Mouse (Mus musculus): ENCODE data around the gene Ogfod2. TPM values are rescaled to one million over a fixed set of nuclear protein-coding genes. Genes with fewer than 3 reads are reported as not detected.

The Ogfod2 gene
- polyA plus RNA-seq, 1 experiment from 2014 or later: 32.4 TPM

DNA sequence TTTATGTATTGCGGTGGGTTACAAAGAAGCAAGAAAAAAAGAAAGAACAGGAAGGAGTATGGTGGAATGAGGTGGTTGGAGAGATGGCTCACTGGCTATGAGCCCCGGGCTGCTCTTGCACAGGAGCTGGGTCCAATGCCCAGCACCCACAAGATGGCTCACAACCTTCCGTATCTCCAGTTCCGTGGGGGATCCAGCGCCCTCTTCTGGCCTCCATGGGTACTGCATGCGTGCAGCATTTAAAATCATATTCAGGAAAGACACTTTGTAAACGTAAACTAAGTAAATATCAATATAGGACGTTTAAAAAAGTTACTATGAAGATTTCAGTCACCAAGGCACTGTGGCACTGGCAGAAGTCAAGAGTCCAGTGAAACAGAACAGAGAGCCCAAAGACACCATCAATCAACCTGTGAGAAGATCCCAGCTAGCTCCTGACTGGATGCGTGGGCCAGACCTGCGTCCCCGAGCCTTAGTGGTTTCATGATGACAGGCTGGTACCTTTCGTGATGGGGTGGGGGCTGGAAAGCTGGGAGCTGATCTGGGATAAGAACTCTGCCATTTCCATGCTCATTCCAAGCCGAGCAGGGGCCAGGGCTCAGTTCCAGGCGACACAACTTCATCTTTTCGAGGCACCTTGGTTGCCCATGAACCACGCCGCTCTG, 888 bp upstream of the Ogfod2 start:
- Histone ChIP-seq H3K36me3 (ENCODE audit: insufficient read depth, low read length) (peaks cover 4% of the 10 kb centered on the region; the same call in 1 of the 2 replicates), H3K4me2 (replicated peaks; ENCODE audit: low read depth, low read length) (peak overlapping the region; percentile 95), H3K27me3 (ENCODE audit: insufficient read depth, low read length) (no peaks in the 10 kb centered on the region), H3K9me3 (ENCODE audit: low read length) (0 out of 2 replicates have a peak, but pooled peaks cover 3% of the 10 kb centered on the region), H3K4me3 (ENCODE audit: low read length) (peak overlapping the region; percentile 92), H3K27ac (ENCODE audit: low read length) (peak overlapping the region; percentile 80), H3K4me1 (ENCODE audit: insufficient read depth, low read length) (peaks cover 19% of the 10 kb centered on the region), H3K9ac (replicated peaks; ENCODE audit: low read length) (peak overlapping the region; percentile 78)
- 21% methylated on average over 17 of the region's 17 CpGs for WGBS
- ATAC-seq (ENCODE audit: low FRiP score, low TSS enrichment): no peak

DNA sequence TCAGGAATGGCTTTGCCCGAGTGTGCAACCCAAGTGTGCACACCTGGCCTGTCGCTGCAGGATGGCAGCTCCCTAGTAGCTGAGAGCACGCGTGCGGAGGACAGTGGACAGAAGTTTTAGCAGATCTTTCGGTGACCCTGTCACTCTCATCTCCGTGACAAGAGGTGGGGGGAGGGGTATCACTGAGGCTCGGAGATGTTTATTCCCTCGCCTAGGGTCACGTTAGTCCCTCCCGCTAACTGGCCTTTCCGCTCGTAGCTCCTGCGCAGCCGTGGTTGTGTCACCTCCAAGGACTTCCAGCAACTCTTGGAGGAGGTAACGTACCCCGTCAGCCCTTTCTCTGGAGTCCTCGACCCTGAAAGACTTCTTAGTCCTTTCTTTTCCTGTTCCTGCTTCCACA, 434 bp downstream of the Ogfod2 start:
- peaks cover 28% of the 10 kb centered on the region for H3K4me1 ChIP-seq (ENCODE audit: insufficient read depth, low read length)
- H3K27ac ChIP-seq (ENCODE audit: low read length): peak overlapping the region; percentile 69
- peak overlapping the region; percentile 92 for H3K4me3 ChIP-seq (ENCODE audit: low read length)
- peak overlapping the region; percentile 95 for H3K4me2 ChIP-seq (replicated peaks; ENCODE audit: low read depth, low read length)
- 0 out of 2 replicates have a peak, but pooled peaks cover 3% of the 10 kb centered on the region for H3K9me3 ChIP-seq (ENCODE audit: low read length)
- no peaks in the 10 kb centered on the region for H3K27me3 ChIP-seq (ENCODE audit: insufficient read depth, low read length)
- peak overlapping the region; percentile 80 for H3K9ac ChIP-seq (replicated peaks; ENCODE audit: low read length)
- H3K36me3 ChIP-seq (ENCODE audit: insufficient read depth, low read length): peaks cover 9% of the 10 kb centered on the region
- ATAC-seq (ENCODE audit: low FRiP score, low TSS enrichment): no peak; the same call in 1 of the 2 replicates
- 2% methylated on average over 18 of the region's 18 CpGs for WGBS

GRCm38 (mm10) chr5:124113030-124113429, 933 bp downstream of the Ogfod2 start:
- H3K36me3 ChIP-seq (ENCODE audit: insufficient read depth, low read length): peaks cover 14% of the 10 kb centered on the region
- 18% methylated on average over 14 of the region's 14 CpGs for WGBS

DNA sequence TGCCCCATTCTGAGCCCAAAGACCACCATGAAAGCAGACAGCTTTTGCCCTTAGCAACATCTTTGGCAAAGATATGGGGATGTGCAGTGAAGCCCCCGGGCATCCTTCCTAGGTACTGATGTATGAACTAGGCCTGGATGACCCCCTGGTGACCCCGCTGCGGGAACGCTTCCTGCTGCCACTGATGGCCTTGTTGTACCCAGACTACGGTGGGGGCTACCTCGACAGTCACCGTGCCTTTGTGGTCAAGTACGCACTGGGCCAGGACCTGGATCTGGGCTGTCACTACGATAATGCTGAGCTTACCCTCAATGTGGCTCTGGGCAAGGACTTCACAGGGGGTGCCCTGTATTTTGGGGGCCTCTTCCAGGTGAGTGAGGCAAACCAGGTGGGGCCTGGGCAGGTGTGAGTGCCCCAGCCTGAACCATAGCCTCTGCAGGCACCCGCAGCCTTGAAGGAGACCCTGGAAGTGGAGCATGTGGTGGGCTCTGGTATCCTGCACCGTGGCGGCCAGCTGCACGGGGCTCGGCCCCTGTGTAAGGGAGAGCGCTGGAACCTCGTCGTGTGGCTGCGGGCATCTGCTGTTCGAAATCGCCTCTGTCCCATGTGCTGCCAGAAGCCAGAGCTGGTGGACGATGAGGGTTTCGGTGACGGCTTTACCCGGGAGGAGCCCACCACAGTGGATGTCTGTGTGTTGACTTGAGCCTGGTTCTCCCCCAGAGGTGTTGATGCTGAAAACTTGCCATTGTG, 2.4 kb downstream of the Ogfod2 start:
- Histone ChIP-seq H3K9me3 (ENCODE audit: low read length) (0 out of 2 replicates have a peak, but pooled peaks cover 3% of the 10 kb centered on the region), H3K4me3 (ENCODE audit: low read length) (no peak overlapping the region), H3K4me1 (ENCODE audit: insufficient read depth, low read length) (peaks cover 28% of the 10 kb centered on the region), H3K4me2 (replicated peaks; ENCODE audit: low read depth, low read length) (no peak overlapping the region), H3K36me3 (ENCODE audit: insufficient read depth, low read length) (peaks cover 24% of the 10 kb centered on the region), H3K9ac (replicated peaks; ENCODE audit: low read length) (no peak overlapping the region), H3K27ac (ENCODE audit: low read length) (no peak overlapping the region), H3K27me3 (ENCODE audit: insufficient read depth, low read length) (no peaks in the 10 kb centered on the region)
- ATAC-seq (ENCODE audit: low FRiP score, low TSS enrichment): no peak
- 92% methylated on average over 24 of the region's 24 CpGs for WGBS

More at GRCm38 (mm10) chr5:124113030-124113429, 933 bp downstream of the Ogfod2 start:
- Histone ChIP-seq H3K27me3 (ENCODE audit: insufficient read depth, low read length) (no peaks in the 10 kb centered on the region), H3K27ac (ENCODE audit: low read length) (peak overlapping the region; percentile 69), H3K4me3 (ENCODE audit: low read length) (peak overlapping the region; percentile 92), H3K9ac (replicated peaks; ENCODE audit: low read length) (peak overlapping the region; percentile 80), H3K4me1 (ENCODE audit: insufficient read depth, low read length) (peaks cover 28% of the 10 kb centered on the region), H3K4me2 (replicated peaks; ENCODE audit: low read depth, low read length) (peak overlapping the region; percentile 95), H3K9me3 (ENCODE audit: low read length) (0 out of 2 replicates have a peak, but pooled peaks cover 3% of the 10 kb centered on the region)
- no peak for ATAC-seq (ENCODE audit: low FRiP score, low TSS enrichment)

DNA sequence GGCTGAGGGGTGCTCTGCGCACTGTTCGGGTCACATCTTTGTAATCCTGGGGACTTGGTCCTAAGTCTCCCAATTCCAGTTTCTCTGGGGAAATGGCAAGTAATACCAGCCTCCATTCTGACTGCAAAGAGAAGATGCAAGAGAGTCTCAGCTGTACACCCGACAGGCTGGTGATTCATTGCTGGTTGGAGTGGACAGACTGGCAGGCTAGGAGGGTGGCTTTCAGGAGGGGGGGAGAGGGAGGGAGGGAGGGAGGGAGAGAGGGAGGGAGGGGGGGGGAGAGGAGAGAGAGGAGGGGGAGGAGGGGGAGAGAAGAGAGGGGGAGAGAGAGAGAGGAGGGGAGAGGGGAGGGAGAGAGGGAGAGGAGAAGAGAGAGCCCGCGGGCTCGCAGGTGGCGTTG, 3.4 kb downstream of the Ogfod2 start:
- Histone ChIP-seq H3K27ac (ENCODE audit: low read length) (peak overlapping the region; percentile 86), H3K36me3 (ENCODE audit: insufficient read depth, low read length) (peaks cover 35% of the 10 kb centered on the region), H3K4me3 (ENCODE audit: low read length) (peak overlapping the region; percentile 85), H3K27me3 (ENCODE audit: insufficient read depth, low read length) (no peaks in the 10 kb centered on the region), H3K9ac (replicated peaks; ENCODE audit: low read length) (peak overlapping the region; percentile 93), H3K9me3 (ENCODE audit: low read length) (0 out of 2 replicates have a peak, but pooled peaks cover 3% of the 10 kb centered on the region), H3K4me1 (ENCODE audit: insufficient read depth, low read length) (peaks cover 28% of the 10 kb centered on the region), H3K4me2 (replicated peaks; ENCODE audit: low read depth, low read length) (peak overlapping the region; percentile 98)
- ATAC-seq (ENCODE audit: low FRiP score, low TSS enrichment): no peak
- WGBS: 24% methylated on average over 7 of the region's 7 CpGs

DNA sequence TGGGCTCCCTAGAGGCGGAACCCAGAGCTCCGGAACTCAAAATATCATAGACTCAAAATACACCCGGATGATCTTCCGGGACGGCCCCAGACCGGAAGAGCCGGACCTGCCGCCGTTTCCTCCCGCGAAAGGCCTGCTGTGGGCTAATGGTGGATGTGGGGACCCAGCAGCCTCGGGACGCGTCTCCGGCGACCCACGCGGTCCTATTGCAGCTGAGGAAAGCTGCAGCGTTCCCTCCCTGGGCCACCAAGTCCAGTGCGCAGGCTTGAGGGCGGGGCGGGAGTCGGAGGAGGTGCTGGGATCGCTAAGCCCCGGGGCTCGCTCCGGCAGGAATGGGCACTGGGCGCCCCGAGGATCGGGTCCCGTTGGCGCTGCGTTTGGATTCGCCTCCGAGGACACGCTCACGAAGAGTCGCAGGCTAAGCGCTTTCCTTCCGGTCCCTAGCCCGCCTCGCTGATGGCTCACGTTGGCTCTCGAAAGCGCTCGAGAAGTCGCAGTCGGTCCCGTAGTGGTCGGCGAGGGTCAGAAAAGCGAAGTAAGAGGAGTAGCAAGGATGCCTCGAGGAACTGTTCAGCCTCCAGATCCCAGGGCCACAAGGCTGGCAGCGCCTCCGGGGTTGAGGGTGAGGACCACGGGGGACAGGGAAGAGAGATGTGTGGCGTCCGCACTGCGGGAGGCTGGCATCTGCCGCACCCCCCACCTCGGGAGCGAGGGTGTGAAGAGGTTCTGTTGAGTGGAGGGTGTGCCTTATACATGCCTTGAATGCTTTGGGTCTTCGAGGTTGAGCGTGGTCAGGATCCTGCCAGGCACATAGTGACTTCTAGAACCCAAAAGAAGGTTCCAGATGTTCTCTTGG, 4.1 kb downstream of the Ogfod2 start, which contains the start of gene Arl6ip4:
Gene Arl6ip4, plus strand, starts transcription at position 100 of the 856 bp plus-strand sequence.
- Histone ChIP-seq H3K27me3 (ENCODE audit: insufficient read depth, low read length) (no peaks in the 10 kb centered on the region), H3K4me1 (ENCODE audit: insufficient read depth, low read length) (peaks cover 25% of the 10 kb centered on the region), H3K9ac (replicated peaks; ENCODE audit: low read length) (peak within 1 kb of the TSS; percentile 93), H3K9me3 (ENCODE audit: low read length) (no peaks in the 10 kb centered on the region), H3K4me2 (replicated peaks; ENCODE audit: low read depth, low read length) (peak within 1 kb of the TSS; percentile 98), H3K36me3 (ENCODE audit: insufficient read depth, low read length) (peaks cover 41% of the 10 kb centered on the region), H3K27ac (ENCODE audit: low read length) (peak within 1 kb of the TSS; percentile 86), H3K4me3 (ENCODE audit: low read length) (peak within 1 kb of the TSS; percentile 85)
- ATAC-seq (ENCODE audit: low FRiP score, low TSS enrichment): 0 out of 2 replicates have a peak, but pooled peaks have one; percentile 2
- under 1% methylated on average over 64 of the region's 64 CpGs for WGBS

- Histone ChIP-seq H3K4me2 (replicated peaks; ENCODE audit: low read depth, low read length) (no peak overlapping the region), H3K27ac (ENCODE audit: low read length) (no peak overlapping the region), H3K9me3 (ENCODE audit: low read length) (no peaks in the 10 kb centered on the region), H3K9ac (replicated peaks; ENCODE audit: low read length) (no peak overlapping the region), H3K4me1 (ENCODE audit: insufficient read depth, low read length) (peaks cover 12% of the 10 kb centered on the region), H3K36me3 (ENCODE audit: insufficient read depth, low read length) (peaks cover 60% of the 10 kb centered on the region), H3K4me3 (ENCODE audit: low read length) (no peak overlapping the region), H3K27me3 (ENCODE audit: insufficient read depth, low read length) (no peaks in the 10 kb centered on the region)
- ATAC-seq (ENCODE audit: low FRiP score, low TSS enrichment): no peak
- 73% methylated on average over 5 of the region's 5 CpGs for WGBS
Observed at GRCm38 (mm10) chr5:124119204-124119603, 7.1 kb downstream of the Ogfod2 start.

DNA sequence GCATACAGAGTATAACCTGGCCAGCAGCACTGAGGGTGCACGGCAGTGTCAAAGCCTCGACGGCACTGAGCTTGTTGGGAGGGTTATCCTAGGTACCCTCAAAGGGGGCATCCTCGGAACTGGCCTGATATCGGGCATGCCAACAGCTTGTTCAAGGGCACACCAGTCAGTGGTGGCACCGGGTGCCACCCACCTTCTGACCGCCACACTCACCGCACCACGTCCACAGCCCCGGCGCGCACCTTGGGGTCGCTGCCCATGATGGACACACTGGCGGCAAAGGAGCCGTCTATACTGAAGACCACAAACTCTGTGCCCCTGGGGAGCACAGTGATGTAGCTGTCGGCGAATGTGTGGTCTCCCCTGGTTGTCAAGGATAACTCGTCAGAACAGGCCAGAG, 10.3 kb downstream of the Ogfod2 start:
- H3K9me3 ChIP-seq (ENCODE audit: low read length): no peaks in the 10 kb centered on the region
- no peak overlapping the region for H3K4me3 ChIP-seq (ENCODE audit: low read length)
- no peak overlapping the region for H3K9ac ChIP-seq (replicated peaks; ENCODE audit: low read length)
- H3K27ac ChIP-seq (ENCODE audit: low read length): no peak overlapping the region
- 89% methylated on average over 18 of the region's 18 CpGs for WGBS
- H3K4me2 ChIP-seq (replicated peaks; ENCODE audit: low read depth, low read length): no peak overlapping the region
- H3K4me1 ChIP-seq (ENCODE audit: insufficient read depth, low read length): no peaks in the 10 kb centered on the region
- H3K27me3 ChIP-seq (ENCODE audit: insufficient read depth, low read length): no peaks in the 10 kb centered on the region
- peaks cover 63% of the 10 kb centered on the region for H3K36me3 ChIP-seq (ENCODE audit: insufficient read depth, low read length)
- no peak for ATAC-seq (ENCODE audit: low FRiP score, low TSS enrichment)

GRCm38 (mm10) chr5:124125093-124125492, 13.0 kb downstream of the Ogfod2 start:
- ATAC-seq (ENCODE audit: low FRiP score, low TSS enrichment): no peak
- Histone ChIP-seq H3K9me3 (ENCODE audit: low read length) (no peaks in the 10 kb centered on the region), H3K4me2 (replicated peaks; ENCODE audit: low read depth, low read length) (no peak overlapping the region), H3K27ac (ENCODE audit: low read length) (no peak overlapping the region), H3K4me1 (ENCODE audit: insufficient read depth, low read length) (no peaks in the 10 kb centered on the region), H3K27me3 (ENCODE audit: insufficient read depth, low read length) (no peaks in the 10 kb centered on the region), H3K4me3 (ENCODE audit: low read length) (no peak overlapping the region), H3K36me3 (ENCODE audit: insufficient read depth, low read length) (peaks cover 58% of the 10 kb centered on the region), H3K9ac (replicated peaks; ENCODE audit: low read length) (no peak overlapping the region)
- 88% methylated on average over 11 of the region's 11 CpGs for WGBS
